Mouse (Mus musculus): ENCODE data around the gene Mitd1.

GRCm38 (mm10) chr1:37864511-37865400, 25.5 kb downstream of the Mitd1 start:
- TF ChIP-seq CTCF (IDR thresholded peaks at IDR 0.05; ENCODE audit: extremely low read depth, insufficient read depth, low read length): no peak
- TF ChIP-seq POLR2A (IDR thresholded peaks at IDR 0.05; ENCODE audit: extremely low read depth, insufficient read depth, low read length): peak; percentile 98
